Mouse (Mus musculus) C2C12 (cell line): ENCODE data around the gene Pkp4.

ENCODE experiments used
- CTCF ChIP-seq: IDR thresholded peaks from one replicate; pipeline ENCODE4 v1.5.1; 2011; ENCODE audit not compliant: control insufficient read depth, insufficient read depth, insufficient read length
- MYOD1 ChIP-seq: IDR thresholded peaks from one replicate; pipeline ENCODE4 v1.6.1; 2011; ENCODE audit warnings: low read depth; ENCODE audit not compliant: control insufficient read depth, insufficient read length

- peak; percentile 71 for TF ChIP-seq CTCF
- no peak for TF ChIP-seq MYOD1
Observed at GRCm38 (mm10) chr2:59161441-59162284, 1.0 kb downstream of the Pkp4 start.
